Mouse (Mus musculus) heart, embryonic 12.5 days (tissue): ENCODE data around the gene Il3. TPM values are rescaled to one million over a fixed set of nuclear protein-coding genes. Genes with fewer than 3 reads are reported as not detected.

Experiments used
- ATAC-seq: fragments of 200-750 bp; cut with Nextera tagmentation; 2 replicates; pipeline ENCODE4 v1.8.0; 2017; ENCODE audit warnings: moderate TSS enrichment, moderate library complexity; ENCODE audit not compliant: insufficient number of reproducible peaks, low FRiP score
- H3K27ac ChIP-seq: fragments of 300-500 bp; sonication (generic); 2 replicates; pipeline ENCODE4 v1.5.1; 2016; ENCODE audit warnings: mild to moderate bottlenecking, moderate library complexity; ENCODE audit not compliant: poor library complexity, severe bottlenecking
- H3K27me3 ChIP-seq: fragments of 300-500 bp; sonication (generic); replicated peaks from 2 replicates; pipeline ENCODE4 v1.6.1; 2016; ENCODE audit warnings: mild to moderate bottlenecking, moderate library complexity
- H3K36me3 ChIP-seq: fragments of 300-500 bp; sonication (generic); 2 replicates; pipeline ENCODE4 v1.6.1; 2016; ENCODE audit warnings: mild to moderate bottlenecking, moderate library complexity
- H3K4me1 ChIP-seq: fragments of 300-500 bp; sonication (generic); replicated peaks from 2 replicates; pipeline ENCODE4 v1.6.1; 2016; ENCODE audit warnings: mild to moderate bottlenecking
- H3K4me2 ChIP-seq: fragments of 300-500 bp; sonication (generic); 2 replicates; pipeline ENCODE4 v1.6.1; 2016; ENCODE audit warnings: mild to moderate bottlenecking, moderate library complexity
- H3K4me3 ChIP-seq: fragments of 300-500 bp; sonication (generic); 2 replicates; pipeline ENCODE4 v1.5.1; 2016; ENCODE audit warnings: mild to moderate bottlenecking
- H3K9ac ChIP-seq: fragments of 300-500 bp; sonication (generic); 2 replicates; pipeline ENCODE4 v1.6.1; 2016; ENCODE audit warnings: mild to moderate bottlenecking, moderate library complexity
- H3K9me3 ChIP-seq: fragments of 300-500 bp; sonication (generic); replicated peaks from 2 replicates; pipeline ENCODE4 v1.6.1; 2016; ENCODE audit warnings: mild to moderate bottlenecking, moderate library complexity
- WGBS: fragments of 180-500 bp; shearing (Covaris S2); methylation state at CpG from one replicate; pipeline ENCODE4 v1.1.7; 2016; 5-methylcytosine and 5-hydroxymethylcytosine counted together
- polyA plus RNA-seq: library from polyadenylated mRNA; unstranded; fragments of >200 nt; fragmentation: Nextera tagmentation; extraction: Ambion mirVana; gene quantifications from 2 replicates; pipeline ENCODE4 v1.2.1, GENCODE M21; 2016

Il3 gene
- polyA plus RNA-seq, 1 experiment from 2014 or later = not detected

DNA sequence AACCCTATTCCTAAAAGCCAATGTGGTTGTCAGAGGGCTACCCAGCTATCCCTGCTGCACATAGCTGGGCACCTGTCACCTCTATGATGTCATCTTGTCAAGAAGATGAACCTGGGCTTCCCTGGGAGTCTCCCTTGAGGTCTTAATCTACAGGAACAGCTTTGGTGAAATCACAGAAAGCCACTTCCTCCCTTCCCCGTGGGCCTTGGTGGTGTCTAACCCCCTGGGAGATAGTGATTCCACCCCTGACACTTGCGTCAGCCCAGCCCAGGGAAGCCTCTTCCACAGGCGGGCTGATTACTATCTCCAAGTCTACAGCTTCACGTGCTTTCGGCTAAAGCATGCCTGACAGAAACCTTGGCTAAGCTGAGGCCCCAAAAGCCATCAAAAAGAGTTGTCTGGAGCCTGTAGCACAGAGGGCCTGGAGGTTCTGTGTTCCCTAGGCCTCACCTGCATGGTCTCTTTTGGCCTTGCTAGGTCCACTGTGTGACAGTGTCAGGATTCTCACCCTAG is 4.4 kb upstream of the Il3 start:
- no peak overlapping the region for H3K4me3 ChIP-seq
- H3K4me2 ChIP-seq = no peak overlapping the region
- no peaks in the 10 kb centered on the region for H3K27me3 ChIP-seq
- no peak overlapping the region for H3K9ac ChIP-seq
- no peaks in the 10 kb centered on the region for H3K36me3 ChIP-seq
- H3K4me1 ChIP-seq = no peaks in the 10 kb centered on the region
- no peak for ATAC-seq
- no peaks in the 10 kb centered on the region for H3K9me3 ChIP-seq
- 55% methylated on average over 5 of the region's 5 CpGs for WGBS
- H3K27ac ChIP-seq = no peak overlapping the region

DNA sequence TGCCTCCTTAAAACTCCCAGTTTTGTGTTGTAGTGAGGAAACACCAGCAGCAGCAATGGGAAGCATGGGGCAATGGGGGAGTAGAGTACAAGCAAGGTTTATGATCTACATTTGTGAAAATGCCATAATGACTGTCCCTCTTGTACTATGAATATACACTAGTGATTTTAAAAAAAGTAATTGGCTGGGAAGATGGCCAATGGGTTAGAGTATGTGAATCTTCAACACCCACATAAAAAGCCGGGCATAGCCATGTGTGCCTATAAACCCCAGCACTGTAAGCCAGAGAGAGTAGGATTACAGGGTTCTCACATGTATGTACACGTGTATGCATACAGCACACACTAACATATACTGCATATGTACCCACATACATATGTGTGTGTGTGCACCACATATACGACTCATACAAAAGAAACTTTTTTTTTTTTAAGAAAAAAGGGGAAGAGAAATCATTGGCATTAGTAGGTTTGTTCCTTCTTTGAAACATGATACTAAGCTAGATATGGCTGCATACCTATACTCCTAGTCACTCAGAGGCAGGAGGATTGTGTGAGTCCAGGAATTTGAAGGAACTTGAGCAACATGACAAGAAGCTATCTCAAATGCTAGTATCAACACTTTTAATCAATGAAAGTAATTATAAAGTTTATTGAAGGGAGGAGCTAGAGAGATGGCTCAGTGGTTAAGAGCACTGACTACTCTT is 2.3 kb upstream of the Il3 start:
- Histone ChIP-seq H3K9ac (no peak overlapping the region), H3K27me3 (no peaks in the 10 kb centered on the region), H3K27ac (no peak overlapping the region), H3K4me2 (no peak overlapping the region), H3K4me1 (no peaks in the 10 kb centered on the region), H3K36me3 (no peaks in the 10 kb centered on the region), H3K4me3 (no peak overlapping the region), H3K9me3 (no peaks in the 10 kb centered on the region)
- 69% methylated on average over 3 of the region's 3 CpGs for WGBS
- no peak for ATAC-seq

DNA sequence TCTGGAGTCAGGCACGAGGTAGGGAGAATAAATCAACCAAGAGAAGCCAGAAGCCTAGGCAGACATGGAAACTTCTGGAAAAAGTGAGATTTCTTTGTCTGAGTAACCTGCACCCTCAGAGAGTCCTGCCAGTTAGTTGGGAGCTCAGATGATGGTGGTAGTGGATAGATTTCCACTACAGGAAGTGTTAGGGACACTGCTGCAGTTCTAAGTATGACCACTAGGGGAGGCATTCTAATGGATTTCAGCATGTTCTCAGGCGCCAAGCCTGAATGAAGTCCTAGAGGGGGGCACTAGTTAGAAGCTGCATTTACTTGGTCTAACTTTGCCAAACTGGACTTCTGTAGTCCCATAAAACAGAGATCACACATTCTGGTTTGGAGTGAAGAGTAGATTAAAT is 2.5 kb downstream of the Il3 start:
- Histone ChIP-seq H3K9ac (no peak overlapping the region), H3K27ac (no peak overlapping the region), H3K4me1 (no peaks in the 10 kb centered on the region), H3K36me3 (no peaks in the 10 kb centered on the region), H3K4me3 (no peak overlapping the region), H3K27me3 (no peaks in the 10 kb centered on the region), H3K9me3 (no peaks in the 10 kb centered on the region), H3K4me2 (no peak overlapping the region)
- WGBS = 56% methylated on average over 2 of the region's 2 CpGs
- no peak for ATAC-seq

DNA sequence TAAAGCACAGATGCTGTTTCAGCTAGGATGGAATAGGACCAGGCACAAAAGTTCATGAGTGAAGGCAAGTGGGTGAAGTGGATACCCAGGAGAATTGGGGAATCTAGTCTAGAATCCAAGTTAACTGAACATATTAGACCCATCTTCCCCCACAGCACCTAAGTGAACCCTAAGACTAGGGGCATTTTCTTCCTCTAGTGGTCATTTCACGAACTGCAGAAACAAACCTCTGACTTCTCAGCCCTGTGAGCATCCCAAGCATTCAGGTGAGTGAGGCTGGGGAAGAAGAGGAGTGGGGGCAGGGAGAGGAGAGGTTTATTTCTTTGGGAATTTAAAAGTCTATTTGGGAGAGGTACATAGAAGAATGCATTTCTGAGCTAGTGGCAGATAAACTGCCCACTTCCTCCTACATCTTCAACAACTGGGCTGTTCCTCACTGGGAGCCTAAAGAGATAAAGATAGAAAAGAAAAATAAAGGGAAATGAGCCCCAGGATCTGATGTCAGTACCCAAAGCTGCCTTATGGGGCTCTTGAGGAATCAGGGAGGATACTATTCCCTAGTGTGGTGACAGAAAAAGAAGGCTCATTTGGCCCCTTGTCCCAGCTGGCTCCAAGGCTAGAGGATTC is 3.6 kb downstream of the Il3 start:
- H3K27me3 ChIP-seq = no peaks in the 10 kb centered on the region
- no peak overlapping the region for H3K4me2 ChIP-seq
- H3K36me3 ChIP-seq = no peaks in the 10 kb centered on the region
- no peak overlapping the region for H3K27ac ChIP-seq
- no peaks in the 10 kb centered on the region for H3K4me1 ChIP-seq
- no peak overlapping the region for H3K9ac ChIP-seq
- H3K4me3 ChIP-seq = no peak overlapping the region
- H3K9me3 ChIP-seq = no peaks in the 10 kb centered on the region
- no peak for ATAC-seq
- WGBS = 17% methylated on average over 1 of the region's 1 CpGs

DNA sequence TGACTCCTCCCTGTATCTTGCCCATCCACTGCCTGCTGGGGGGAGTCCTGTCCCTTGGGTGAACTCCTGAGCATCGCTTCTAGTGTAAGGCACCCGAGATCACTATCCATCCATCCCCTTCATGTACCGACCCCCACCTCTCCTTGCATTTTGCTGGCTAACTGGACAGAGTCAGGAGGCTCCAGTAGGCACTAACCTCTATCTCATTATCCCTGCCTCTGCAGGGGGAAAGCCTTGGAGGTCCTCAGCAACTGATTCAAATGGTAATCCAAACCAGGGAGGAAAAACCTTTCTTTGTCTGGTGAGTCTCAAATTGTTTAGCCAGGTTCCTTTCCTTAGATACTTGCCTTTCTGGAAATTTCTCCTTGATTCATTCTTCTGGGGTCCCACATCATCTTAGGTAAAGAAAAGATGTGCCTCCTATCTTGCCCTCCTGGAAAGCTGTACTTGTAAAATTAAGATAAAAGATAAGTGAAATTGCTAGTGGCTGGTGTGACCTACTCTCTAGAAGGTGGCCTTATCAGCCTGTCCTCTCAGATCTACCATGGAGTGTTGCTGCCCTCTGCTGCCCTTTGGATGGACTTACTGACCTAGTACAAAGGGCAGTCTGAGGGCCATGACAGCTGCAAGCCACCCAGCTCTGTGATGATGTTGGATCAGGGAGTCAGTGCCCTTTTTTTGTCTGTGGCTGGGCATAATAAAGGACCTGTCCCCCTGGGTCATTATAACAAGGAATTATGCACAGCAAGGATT is 10.3 kb downstream of the Il3 start:
- Histone ChIP-seq H3K4me3 (no peak overlapping the region), H3K27ac (no peak overlapping the region), H3K36me3 (no peaks in the 10 kb centered on the region), H3K27me3 (peaks cover 15% of the 10 kb centered on the region; the same call in 1 of the 2 replicates), H3K9me3 (no peaks in the 10 kb centered on the region), H3K4me1 (no peaks in the 10 kb centered on the region), H3K9ac (no peak overlapping the region), H3K4me2 (no peak overlapping the region)
- 47% methylated on average over 3 of the region's 3 CpGs for WGBS
- ATAC-seq = no peak

DNA sequence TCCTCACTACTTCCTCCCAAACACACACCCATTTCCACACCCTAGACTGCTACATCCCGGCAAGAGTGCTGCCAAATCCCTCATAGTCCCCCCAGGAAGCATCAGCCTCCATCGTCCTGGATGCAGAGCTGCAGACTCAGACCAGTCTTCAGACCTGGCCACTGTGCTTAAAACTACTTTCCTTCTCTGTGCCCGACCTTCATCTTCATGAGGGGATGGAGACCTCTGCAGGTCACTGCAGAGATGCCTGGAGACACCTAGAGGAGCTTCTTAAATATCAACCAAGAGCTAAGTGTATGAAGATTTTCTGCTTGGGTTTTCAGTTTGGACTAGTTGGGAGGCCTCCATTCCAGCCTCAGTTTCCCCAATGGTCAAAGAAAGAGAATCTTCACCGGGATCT is 13.0 kb downstream of the Il3 start:
- no peak overlapping the region for H3K27ac ChIP-seq
- peaks cover 15% of the 10 kb centered on the region; the same call in 1 of the 2 replicates for H3K27me3 ChIP-seq
- no peak overlapping the region for H3K4me2 ChIP-seq
- no peak overlapping the region for H3K4me3 ChIP-seq
- no peak overlapping the region for H3K9ac ChIP-seq
- WGBS = 43% methylated on average over 4 of the region's 4 CpGs
- ATAC-seq = no peak
- no peaks in the 10 kb centered on the region for H3K9me3 ChIP-seq
- no peaks in the 10 kb centered on the region for H3K36me3 ChIP-seq
- H3K4me1 ChIP-seq = peaks cover 9% of the 10 kb centered on the region

DNA sequence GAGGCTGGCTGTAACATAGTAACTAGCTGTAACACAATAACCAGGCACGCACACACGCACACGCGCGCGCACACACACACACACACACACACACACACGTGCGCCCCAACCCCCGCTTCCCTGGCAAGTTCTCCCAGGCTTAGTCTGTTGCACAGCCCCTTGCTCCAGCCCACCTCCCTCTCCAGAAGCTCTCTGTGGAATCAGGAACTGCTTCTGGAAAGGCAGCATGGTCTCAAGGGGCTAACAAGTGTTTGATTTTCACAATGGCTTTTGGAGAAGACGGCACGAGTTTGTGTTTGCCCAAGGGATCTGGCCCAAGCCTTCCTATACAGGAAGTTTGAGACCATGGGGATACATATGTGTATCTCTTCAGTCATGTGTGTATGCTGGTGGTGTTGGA is 16.5 kb downstream of the Il3 start:
- H3K36me3 ChIP-seq = no peaks in the 10 kb centered on the region
- no peak overlapping the region for H3K4me2 ChIP-seq
- peaks cover 9% of the 10 kb centered on the region; the same call in 1 of the 2 replicates for H3K27me3 ChIP-seq
- H3K4me3 ChIP-seq = no peak overlapping the region
- H3K4me1 ChIP-seq = peaks cover 15% of the 10 kb centered on the region
- no peak for ATAC-seq
- no peaks in the 10 kb centered on the region for H3K9me3 ChIP-seq
- no peak overlapping the region for H3K9ac ChIP-seq
- H3K27ac ChIP-seq = no peak overlapping the region
- WGBS = 91% methylated on average over 11 of the region's 11 CpGs

DNA sequence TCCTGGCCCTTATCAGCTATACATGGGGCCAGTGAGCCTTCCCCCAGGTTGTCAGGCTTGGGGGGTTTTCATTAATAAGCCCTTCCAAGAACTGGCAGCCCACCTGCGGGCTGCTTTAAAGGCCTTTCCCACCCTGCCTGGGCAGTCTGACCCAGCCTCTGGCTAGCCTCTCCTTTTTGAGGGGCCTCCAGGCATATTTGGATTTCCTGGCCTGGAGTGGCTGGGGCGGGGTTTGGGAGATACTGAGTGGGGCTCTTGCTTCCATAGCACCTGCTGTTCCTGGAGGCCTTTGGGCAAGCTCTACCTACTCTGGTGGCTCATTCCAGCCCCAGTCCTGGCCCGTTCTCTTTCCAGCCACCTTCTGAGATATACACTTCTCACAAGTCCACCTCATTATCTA is 17.3 kb downstream of the Il3 start:
- 74% methylated on average over 3 of the region's 3 CpGs for WGBS
- Histone ChIP-seq H3K27ac (no peak overlapping the region), H3K36me3 (no peaks in the 10 kb centered on the region), H3K9me3 (no peaks in the 10 kb centered on the region), H3K9ac (no peak overlapping the region), H3K4me3 (no peak overlapping the region), H3K4me2 (no peak overlapping the region), H3K27me3 (0 out of 2 replicates have a peak, but pooled peaks cover under 1% of the 10 kb centered on the region), H3K4me1 (peaks cover 19% of the 10 kb centered on the region)
- no peak for ATAC-seq

DNA sequence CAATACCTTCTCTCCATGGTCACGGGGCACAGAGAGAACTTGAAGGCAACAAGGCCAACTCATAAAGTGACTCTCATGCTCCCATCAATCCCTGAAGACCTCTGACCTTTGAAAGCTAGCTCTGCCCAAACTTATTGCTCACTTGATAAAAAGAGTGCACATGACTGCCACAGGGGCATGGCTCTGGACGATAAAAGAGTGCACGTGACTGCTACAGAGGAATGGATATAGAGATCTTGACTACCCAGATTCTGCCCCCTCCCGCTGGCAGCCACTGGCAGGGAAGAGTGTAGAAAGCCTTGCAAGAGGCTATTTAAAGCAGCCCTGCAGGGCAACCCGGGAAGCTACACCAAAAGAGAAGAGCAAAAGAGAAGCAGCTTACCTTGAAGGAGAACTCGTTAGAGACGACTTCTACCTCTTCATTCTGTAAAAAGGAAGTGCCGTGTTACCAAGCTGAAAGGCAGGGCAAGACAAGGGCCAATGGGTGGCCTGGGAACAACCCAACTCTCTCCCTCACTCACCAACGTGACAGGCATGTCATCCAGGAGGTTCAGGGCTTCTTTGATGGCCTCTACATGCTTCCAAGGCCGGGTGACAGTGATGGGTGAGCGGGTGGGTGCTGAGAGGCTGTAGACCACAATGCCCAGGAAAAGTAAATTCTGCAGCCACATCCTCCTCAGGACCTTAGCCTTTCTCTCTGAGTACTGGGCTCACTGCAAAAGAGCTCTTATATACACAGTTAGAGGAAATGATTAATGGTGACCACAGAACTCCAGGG is 17.9 kb downstream of the Il3 start, which contains the start of gene Csf2:
Csf2 (minus strand) TSS at position 728 of the 778 bp plus-strand sequence.
- Histone ChIP-seq H3K9ac (no peak within 1 kb of the TSS), H3K36me3 (no peaks in the 10 kb centered on the region), H3K4me2 (no peak within 1 kb of the TSS), H3K4me3 (no peak within 1 kb of the TSS), H3K9me3 (no peaks in the 10 kb centered on the region), H3K27ac (no peak within 1 kb of the TSS), H3K27me3 (no peaks in the 10 kb centered on the region), H3K4me1 (peaks cover 19% of the 10 kb centered on the region)
- ATAC-seq = no peak
- WGBS = 51% methylated on average over 11 of the region's 11 CpGs

DNA sequence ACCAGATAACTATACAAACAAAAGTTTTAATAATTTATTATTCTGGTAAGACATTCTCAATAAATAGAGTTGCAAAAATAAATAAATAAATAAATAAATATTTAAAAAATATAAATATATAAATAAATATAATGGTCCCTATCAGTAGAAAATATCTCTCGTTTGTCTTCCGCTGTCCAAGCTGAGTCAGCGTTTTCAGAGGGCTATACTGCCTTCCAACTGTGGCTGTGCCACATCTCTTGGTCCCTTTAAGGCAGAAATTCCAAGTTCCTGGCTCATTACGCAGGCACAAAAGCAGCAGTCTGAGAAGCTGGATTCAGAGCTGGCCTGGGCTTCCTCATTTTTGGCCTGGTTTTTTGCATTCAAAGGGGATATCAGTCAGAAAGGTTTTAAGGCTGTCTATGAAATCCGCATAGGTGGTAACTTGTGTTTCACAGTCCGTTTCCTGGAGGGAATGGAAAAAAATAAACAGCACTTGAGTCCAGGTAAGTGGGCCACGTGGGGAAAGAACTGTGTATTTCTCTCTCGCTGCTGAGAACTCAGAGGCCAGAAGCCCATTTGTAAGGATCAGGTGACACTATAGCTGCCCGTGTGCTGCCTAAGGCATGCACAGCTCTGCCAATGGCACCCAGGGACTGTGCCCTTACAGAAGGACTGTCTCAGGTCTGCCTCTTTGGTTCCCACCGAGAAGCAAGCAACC is 19.7 kb downstream of the Il3 start:
- H3K36me3 ChIP-seq = no peaks in the 10 kb centered on the region
- no peak overlapping the region for H3K4me2 ChIP-seq
- no peak for ATAC-seq
- WGBS = 78% methylated on average over 10 of the region's 10 CpGs
- H3K9ac ChIP-seq = no peak overlapping the region
- peaks cover 19% of the 10 kb centered on the region for H3K4me1 ChIP-seq
- no peak overlapping the region for H3K27ac ChIP-seq
- no peak overlapping the region for H3K4me3 ChIP-seq
- H3K9me3 ChIP-seq = no peaks in the 10 kb centered on the region
- no peaks in the 10 kb centered on the region for H3K27me3 ChIP-seq
